Mouse (Mus musculus) hindbrain, embryonic 13.5 days (tissue): ENCODE data around the gene Jam3. TPM values are rescaled to one million over a fixed set of nuclear protein-coding genes. Genes with fewer than 3 reads are reported as not detected.
A peak's percentile ranks its signal among the peaks of the same experiment; 100 is the strongest.
"Not testable (repeated sequence)": the region's sequence is repeated elsewhere in the genome, so short reads cannot be mapped to it uniquely, and the experiment has no call there.

Source experiments
- ATAC-seq: fragments of 200-750 bp; cut with Nextera tagmentation; 2 replicates; pipeline ENCODE4 v1.8.0; 2017; ENCODE audit warnings: moderate TSS enrichment; ENCODE audit not compliant: low FRiP score
- H3K27ac ChIP-seq: fragments of 300-500 bp; sonication (generic); 2 replicates; pipeline ENCODE4 v1.5.1; 2015; ENCODE audit warnings: inconsistent platforms, mild to moderate bottlenecking, moderate library complexity
- H3K27me3 ChIP-seq: fragments of 300-500 bp; sonication (generic); 2 replicates; pipeline ENCODE4 v1.6.1; 2015; ENCODE audit warnings: mild to moderate bottlenecking, inconsistent platforms
- H3K36me3 ChIP-seq: fragments of 300-500 bp; sonication (generic); 2 replicates; pipeline ENCODE4 v1.6.1; 2015; ENCODE audit warnings: mild to moderate bottlenecking, inconsistent platforms
- H3K4me1 ChIP-seq: fragments of 300-500 bp; sonication (generic); replicated peaks from 2 replicates; pipeline ENCODE4 v1.6.1; 2015; ENCODE audit warnings: inconsistent platforms
- H3K4me2 ChIP-seq: fragments of 300-500 bp; sonication (generic); 2 replicates; pipeline ENCODE4 v1.6.1; 2015; ENCODE audit warnings: inconsistent platforms, mild to moderate bottlenecking, moderate library complexity
- H3K4me3 ChIP-seq: fragments of 300-500 bp; sonication (generic); 2 replicates; pipeline ENCODE4 v1.5.1; 2015; ENCODE audit warnings: mild to moderate bottlenecking, inconsistent platforms
- H3K9ac ChIP-seq: fragments of 300-500 bp; sonication (generic); 2 replicates; pipeline ENCODE4 v1.6.1; 2015; ENCODE audit warnings: mild to moderate bottlenecking, inconsistent platforms
- H3K9me3 ChIP-seq: fragments of 300-500 bp; sonication (generic); 2 replicates; pipeline ENCODE4 v1.6.1; 2016; ENCODE audit warnings: inconsistent platforms
- WGBS: fragments of 180-500 bp; shearing (Covaris S2); methylation state at CpG from one replicate; pipeline ENCODE4 v1.1.7; 2015; 5-methylcytosine and 5-hydroxymethylcytosine counted together
- polyA plus RNA-seq: library from polyadenylated mRNA; unstranded; fragments of >200 nt; fragmentation: Nextera tagmentation; extraction: Ambion mirVana; gene quantifications from 2 replicates; pipeline ENCODE4 v1.2.1, GENCODE M21; 2015

The Jam3 gene
- polyA plus RNA-seq, 1 experiment from 2014 or later, result 80.1 TPM

DNA sequence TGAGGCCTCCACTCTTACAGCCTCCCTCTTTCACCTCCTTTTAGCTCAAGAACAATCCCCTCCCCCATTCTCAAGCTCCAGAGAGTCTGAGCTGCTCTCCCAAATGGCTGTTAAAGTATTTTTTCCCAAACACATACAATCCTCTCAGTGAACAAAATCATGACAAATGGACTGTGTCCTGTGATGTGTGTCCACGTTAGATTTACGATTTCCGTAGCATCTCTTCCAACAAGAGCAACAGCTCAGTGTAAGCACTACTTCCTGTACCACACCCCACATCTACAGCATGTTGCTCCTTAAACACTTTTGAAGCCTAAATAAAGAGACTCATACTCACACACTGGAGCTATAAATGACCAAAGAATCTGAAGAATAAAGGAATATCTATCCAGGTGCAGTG is 10.4 kb upstream of the Jam3 start:
- no peaks in the 10 kb centered on the region for H3K4me1 ChIP-seq
- no peaks in the 10 kb centered on the region for H3K36me3 ChIP-seq
- H3K27me3 ChIP-seq, result no peaks in the 10 kb centered on the region
- H3K9me3 ChIP-seq, result no peaks in the 10 kb centered on the region
- no peak overlapping the region for H3K4me2 ChIP-seq
- WGBS, result 68% methylated on average over 3 of the region's 3 CpGs
- H3K27ac ChIP-seq, result no peak overlapping the region
- ATAC-seq, result no peak
- no peak overlapping the region for H3K4me3 ChIP-seq
- H3K9ac ChIP-seq, result no peak overlapping the region

GRCm38 (mm10) chr9:27164957-27165356 is 9.7 kb upstream of the Jam3 start:
- Histone ChIP-seq H3K27me3 (no peaks in the 10 kb centered on the region), H3K4me3 (no peak overlapping the region), H3K4me1 (no peaks in the 10 kb centered on the region), H3K4me2 (no peak overlapping the region), H3K36me3 (no peaks in the 10 kb centered on the region), H3K9ac (no peak overlapping the region), H3K27ac (no peak overlapping the region), H3K9me3 (no peaks in the 10 kb centered on the region)
- no peak for ATAC-seq
- 32% methylated on average over 2 of the region's 2 CpGs for WGBS

DNA sequence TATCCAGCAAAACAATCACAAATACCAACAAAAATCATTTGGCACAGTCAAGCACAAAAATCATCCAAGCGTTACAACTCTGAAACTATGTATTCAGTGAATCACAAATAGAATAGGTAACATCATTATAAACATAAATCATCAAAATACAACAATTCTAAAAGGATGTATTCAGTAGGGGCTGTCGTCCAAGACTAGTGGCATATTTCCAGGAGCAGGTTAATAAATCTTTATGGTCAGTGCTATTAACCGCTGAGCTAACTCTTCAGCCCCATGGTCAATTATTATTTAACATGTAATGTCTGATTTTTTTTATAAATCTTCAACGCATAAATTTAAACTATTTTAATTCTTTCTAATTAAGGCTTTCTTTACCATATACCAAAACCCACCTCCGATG is 8.4 kb upstream of the Jam3 start:
- H3K9me3 ChIP-seq, H3K4me3 ChIP-seq, H3K27me3 ChIP-seq, H3K9ac ChIP-seq, H3K27ac ChIP-seq, H3K4me1 ChIP-seq, H3K4me2 ChIP-seq, H3K36me3 ChIP-seq, ATAC-seq: not testable (repeated sequence)
- 75% methylated on average over 5 of the region's 5 CpGs for WGBS

DNA sequence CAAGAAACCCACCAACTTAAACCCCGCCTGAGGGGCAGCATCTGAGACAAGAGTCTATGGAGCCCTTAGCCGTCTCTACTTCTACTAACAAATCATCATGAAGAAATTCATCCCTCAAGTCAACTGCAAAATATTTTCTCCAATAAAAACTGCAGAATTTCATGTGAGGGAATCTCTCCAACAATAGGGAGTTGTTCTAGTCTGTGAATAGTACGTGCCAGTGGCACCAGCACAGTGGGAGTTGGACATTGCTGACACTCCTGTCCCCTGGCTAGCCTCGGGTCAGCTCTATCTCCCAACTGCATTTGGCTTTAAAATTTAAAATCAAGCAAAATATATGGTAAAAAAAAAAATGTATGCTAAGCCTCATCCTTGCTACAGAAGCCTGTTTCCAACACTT is 1.4 kb downstream of the Jam3 start:
- H3K9me3 ChIP-seq, result no peaks in the 10 kb centered on the region
- ATAC-seq, result no peak
- peaks cover 61% of the 10 kb centered on the region for H3K4me1 ChIP-seq
- no peaks in the 10 kb centered on the region for H3K27me3 ChIP-seq
- H3K36me3 ChIP-seq, result no peaks in the 10 kb centered on the region
- peak overlapping the region; percentile 75 for H3K4me3 ChIP-seq
- H3K9ac ChIP-seq, result peak overlapping the region; percentile 90
- 45% methylated on average over 4 of the region's 4 CpGs for WGBS
- H3K4me2 ChIP-seq, result peak overlapping the region; percentile 82
- no peak overlapping the region for H3K27ac ChIP-seq

- WGBS, result 45% methylated on average over 9 of the region's 9 CpGs
- peaks cover 15% of the 10 kb centered on the region for H3K36me3 ChIP-seq
- H3K4me2 ChIP-seq, result peak overlapping the region; percentile 50
- no peak overlapping the region for H3K9ac ChIP-seq
- ATAC-seq, result no peak
- H3K27ac ChIP-seq, result peak overlapping the region; percentile 87
- no peaks in the 10 kb centered on the region for H3K9me3 ChIP-seq
- H3K27me3 ChIP-seq, result no peaks in the 10 kb centered on the region
- H3K4me3 ChIP-seq, result no peak overlapping the region
- H3K4me1 ChIP-seq, result peaks cover 73% of the 10 kb centered on the region
These were observed 5.4 kb downstream of the Jam3 start for GRCm38 (mm10) chr9:27149836-27150235.

- WGBS, result 17% methylated on average over 18 of the region's 18 CpGs
- no peaks in the 10 kb centered on the region for H3K9me3 ChIP-seq
- H3K9ac ChIP-seq, result peak overlapping the region; percentile 55
- peaks cover 15% of the 10 kb centered on the region for H3K36me3 ChIP-seq
- peaks cover 64% of the 10 kb centered on the region for H3K4me1 ChIP-seq
- peak overlapping the region; percentile 87 for H3K27ac ChIP-seq
- ATAC-seq, result peak; percentile 85
- H3K4me2 ChIP-seq, result peak overlapping the region; percentile 50
- H3K4me3 ChIP-seq, result peak overlapping the region; percentile 30
- no peaks in the 10 kb centered on the region for H3K27me3 ChIP-seq
These were observed 6.4 kb downstream of the Jam3 start for GRCm38 (mm10) chr9:27148631-27149471.

- H3K4me2 ChIP-seq, result 0 out of 2 replicates have a peak overlapping the region, but pooled peaks have one; percentile 50
- peaks cover 15% of the 10 kb centered on the region for H3K36me3 ChIP-seq
- H3K4me1 ChIP-seq, result peaks cover 55% of the 10 kb centered on the region
- 78% methylated on average over 8 of the region's 8 CpGs for WGBS
- no peak overlapping the region for H3K27ac ChIP-seq
- no peaks in the 10 kb centered on the region for H3K9me3 ChIP-seq
- ATAC-seq, result no peak
- no peak overlapping the region for H3K4me3 ChIP-seq
- no peak overlapping the region for H3K9ac ChIP-seq
- no peaks in the 10 kb centered on the region for H3K27me3 ChIP-seq
These were observed 7.3 kb downstream of the Jam3 start for GRCm38 (mm10) chr9:27147946-27148345.

- Histone ChIP-seq H3K9ac (no peak overlapping the region), H3K27me3 (no peaks in the 10 kb centered on the region), H3K27ac (no peak overlapping the region), H3K4me1 (peaks cover 44% of the 10 kb centered on the region), H3K36me3 (peaks cover 22% of the 10 kb centered on the region), H3K4me2 (no peak overlapping the region), H3K4me3 (no peak overlapping the region), H3K9me3 (no peaks in the 10 kb centered on the region)
- WGBS, result 95% methylated on average over 2 of the region's 2 CpGs
- ATAC-seq, result no peak
These were observed 8.4 kb downstream of the Jam3 start for GRCm38 (mm10) chr9:27146826-27147225.

DNA sequence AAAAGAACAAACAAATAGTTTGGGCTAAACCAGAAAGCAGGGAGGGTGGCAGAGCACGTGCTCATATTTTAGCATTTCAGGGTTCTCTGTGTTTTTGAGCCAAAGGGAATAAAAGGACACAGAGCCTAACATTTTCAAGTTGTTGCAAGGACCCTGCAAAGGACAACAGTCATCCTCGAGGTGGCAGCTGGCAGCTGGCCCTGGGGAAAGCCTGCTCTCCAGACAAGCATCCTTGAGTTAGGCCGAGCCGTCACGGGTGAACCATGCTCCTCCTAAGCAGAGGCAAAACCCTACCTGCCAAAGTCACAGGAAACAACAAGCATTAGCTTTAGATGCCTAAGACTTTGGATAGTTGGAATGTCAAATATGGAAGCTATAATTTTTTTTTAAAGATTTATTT is 10.2 kb downstream of the Jam3 start:
- no peak overlapping the region for H3K27ac ChIP-seq
- no peak for ATAC-seq
- no peak overlapping the region for H3K9ac ChIP-seq
- peaks cover 38% of the 10 kb centered on the region for H3K36me3 ChIP-seq
- no peaks in the 10 kb centered on the region for H3K9me3 ChIP-seq
- H3K4me2 ChIP-seq, result no peak overlapping the region
- 71% methylated on average over 5 of the region's 5 CpGs for WGBS
- H3K4me3 ChIP-seq, result no peak overlapping the region
- no peaks in the 10 kb centered on the region for H3K27me3 ChIP-seq
- peaks cover 28% of the 10 kb centered on the region for H3K4me1 ChIP-seq

DNA sequence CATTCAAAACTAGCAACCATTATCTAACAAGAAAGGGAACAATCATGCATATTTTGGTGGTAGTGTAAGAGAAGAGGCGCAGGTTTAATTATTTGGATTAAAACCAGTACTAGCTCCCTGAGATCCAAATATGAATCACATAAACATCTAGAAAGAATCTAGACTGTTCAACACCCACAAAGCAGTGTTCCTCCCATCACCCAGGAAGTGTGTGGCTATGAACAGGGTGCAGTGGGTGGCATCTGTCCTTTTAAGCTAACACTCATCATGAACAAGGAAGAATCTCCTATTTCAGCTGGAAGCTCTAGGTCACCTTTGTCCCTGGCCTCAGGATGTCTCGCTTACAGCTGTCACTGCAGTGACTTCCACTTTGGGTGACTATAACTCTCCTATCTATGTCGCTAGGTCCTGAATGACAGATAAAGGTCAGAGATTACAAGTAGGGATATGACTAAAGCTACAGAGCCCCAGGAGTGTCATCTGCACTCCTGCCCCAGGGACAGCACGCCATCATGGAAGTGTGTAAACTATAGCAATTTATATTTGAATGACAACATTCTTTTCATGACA is 10.9 kb downstream of the Jam3 start:
- 82% methylated on average over 4 of the region's 4 CpGs for WGBS
- no peak for ATAC-seq
- Histone ChIP-seq H3K9ac (no peak overlapping the region), H3K4me3 (no peak overlapping the region), H3K4me2 (no peak overlapping the region), H3K4me1 (peaks cover 22% of the 10 kb centered on the region), H3K27ac (no peak overlapping the region), H3K27me3 (no peaks in the 10 kb centered on the region), H3K9me3 (no peaks in the 10 kb centered on the region), H3K36me3 (peaks cover 40% of the 10 kb centered on the region)

- H3K27me3 ChIP-seq, result no peaks in the 10 kb centered on the region
- no peak overlapping the region for H3K9ac ChIP-seq
- no peak for ATAC-seq
- peaks cover 26% of the 10 kb centered on the region for H3K36me3 ChIP-seq
- H3K27ac ChIP-seq, result no peak overlapping the region
- no peak overlapping the region for H3K4me2 ChIP-seq
- H3K4me1 ChIP-seq, result peaks cover 6% of the 10 kb centered on the region; the same call in 1 of the 2 replicates
- 93% methylated on average over 10 of the region's 10 CpGs for WGBS
- H3K9me3 ChIP-seq, result no peaks in the 10 kb centered on the region
- H3K4me3 ChIP-seq, result no peak overlapping the region
These were observed 14.7 kb downstream of the Jam3 start for GRCm38 (mm10) chr9:27140432-27141065.

DNA sequence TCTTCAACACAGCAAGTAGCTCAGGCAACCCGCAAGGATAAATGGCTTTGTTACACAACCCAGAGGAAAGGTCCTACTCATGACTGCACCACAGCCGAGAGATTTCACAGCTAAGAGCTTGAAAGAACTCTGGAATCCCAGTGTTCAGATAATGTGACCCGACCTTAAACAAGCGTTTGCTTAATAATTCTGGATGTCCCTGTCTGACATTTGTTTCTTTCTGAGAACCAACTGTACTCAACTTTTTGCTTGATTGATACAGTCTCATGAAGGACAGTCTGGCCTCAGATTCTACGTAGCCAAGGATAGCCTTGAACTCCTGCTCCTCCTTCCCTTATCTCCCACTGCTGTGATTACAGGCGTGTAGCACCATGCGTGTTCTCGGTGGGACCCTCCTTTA is 18.6 kb downstream of the Jam3 start:
- H3K9me3 ChIP-seq, result no peaks in the 10 kb centered on the region
- H3K36me3 ChIP-seq, result peaks cover 19% of the 10 kb centered on the region
- no peak overlapping the region for H3K27ac ChIP-seq
- no peak overlapping the region for H3K4me2 ChIP-seq
- ATAC-seq, result no peak
- WGBS, result 88% methylated on average over 8 of the region's 8 CpGs
- no peaks in the 10 kb centered on the region for H3K27me3 ChIP-seq
- no peak overlapping the region for H3K4me3 ChIP-seq
- no peak overlapping the region for H3K9ac ChIP-seq
- H3K4me1 ChIP-seq, result peaks cover 6% of the 10 kb centered on the region
